Mouse (Mus musculus): ENCODE data around the gene Arrdc2.
A peak's percentile ranks its signal among the peaks of the same experiment; 100 is the strongest.

- TF ChIP-seq CTCF (IDR thresholded peaks at IDR 0.05; ENCODE audit: low read depth, low read length) (no peak), POLR2A (IDR thresholded peaks at IDR 0.05; ENCODE audit: extremely low read depth, insufficient read depth, low read length) (0 out of 2 replicates have a peak, but pooled peaks have one; percentile 47)
Observed at GRCm38 (mm10) chr8:70791975-70792691, 47.4 kb downstream of the Arrdc2 start.

Data from liver, adult 2 months (tissue).